Mouse (Mus musculus): ENCODE results near the gene Dnajc14.

- TF ChIP-seq CTCF (conservative IDR thresholded peaks at IDR 0.05; ENCODE audit: low read length) (no peak), POU5F1 (IDR thresholded peaks at IDR 0.05; ENCODE audit: borderline replicate concordance, low read length) (no peak), NANOG (IDR thresholded peaks at IDR 0.05; ENCODE audit: borderline replicate concordance, low read length) (no peak)
Observed at GRCm38 (mm10) chr10:128843260-128843659, 39.4 kb downstream of the Dnajc14 start.

Data from E14TG2a.4 (cell line).